Mouse (Mus musculus): ENCODE data around the gene Hacd1. TPM values are rescaled to one million over a fixed set of nuclear protein-coding genes. Genes with fewer than 3 reads are reported as not detected.
"Not testable (repeated sequence)": the region's sequence is repeated elsewhere in the genome, so short reads cannot be mapped to it uniquely, and the experiment has no call there.

The Hacd1 gene
- polyA plus RNA-seq (2015; fragmentation: Nextera tagmentation; extraction: Ambion mirVana), result 83.3 and 85.7 TPM in 2 replicates

DNA sequence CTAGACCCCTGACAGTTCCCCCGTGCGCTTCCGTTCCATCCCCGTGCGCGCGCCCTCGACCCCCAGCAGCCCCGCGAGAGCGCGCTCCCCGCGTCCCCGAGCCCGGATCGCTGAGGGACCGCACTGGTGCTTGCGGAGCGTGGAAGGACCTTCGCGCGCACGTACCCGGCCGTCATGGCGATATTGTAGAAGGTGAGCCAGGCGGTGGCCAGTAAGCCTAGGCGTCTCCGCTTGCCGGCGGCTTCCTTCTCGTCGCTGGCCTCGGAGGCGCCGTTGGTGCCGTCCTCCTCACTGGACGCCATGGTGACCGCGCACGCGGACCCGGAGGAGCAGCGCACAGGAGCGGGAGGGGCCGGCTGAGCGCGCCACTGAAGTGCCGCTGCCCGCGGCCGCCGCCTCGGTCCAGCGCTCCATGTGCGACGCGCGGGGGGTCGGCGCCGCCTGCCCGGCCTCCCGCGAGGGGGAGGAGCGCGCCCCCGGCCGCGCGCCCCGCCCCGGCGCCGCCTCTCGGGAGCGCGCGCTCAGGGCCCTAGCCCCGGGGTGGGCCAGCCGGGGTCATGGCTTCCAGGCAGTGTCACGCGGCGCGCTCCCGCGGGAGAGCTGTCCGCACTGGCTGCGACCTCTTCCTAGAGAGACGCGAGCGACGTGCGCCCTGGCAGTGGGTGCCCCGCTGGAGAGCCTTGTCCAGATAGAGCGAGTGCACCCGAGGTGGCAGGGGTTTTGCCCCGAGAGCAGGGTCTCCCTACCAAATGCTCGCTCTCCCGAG lies at the start of gene Hacd1:
Gene Hacd1 (minus strand): TSS at position 570 of the 766 bp plus-strand sequence.
- WGBS, result 1% methylated on average over 87 of the region's 101 CpGs
- Histone ChIP-seq H3K27me3 (replicated peaks; ENCODE audit: control insufficient read depth, insufficient read depth, low read length) (no peaks in the 10 kb centered on the region), H3K9me3 (ENCODE audit: control insufficient read depth) (no peaks in the 10 kb centered on the region), H3K9ac (ENCODE audit: low read depth, low read length) (peak within 1 kb of the TSS; percentile 79), H3K4me1 (replicated peaks; ENCODE audit: control insufficient read depth, insufficient read depth, low read length) (no peaks in the 10 kb centered on the region), H3K4me2 (replicated peaks; ENCODE audit: low read depth) (peak within 1 kb of the TSS; percentile 89), H3K4me3 (ENCODE audit: low read depth, low read length) (peak within 1 kb of the TSS; percentile 96), H3K36me3 (ENCODE audit: control insufficient read depth, insufficient read depth) (no peaks in the 10 kb centered on the region), H3K27ac (ENCODE audit: low read depth, low read length) (peak within 1 kb of the TSS; percentile 66)
- no peak for TF ChIP-seq CTCF (IDR thresholded peaks at IDR 0.05; ENCODE audit: low read depth)
- ATAC-seq, result peak; percentile 75

DNA sequence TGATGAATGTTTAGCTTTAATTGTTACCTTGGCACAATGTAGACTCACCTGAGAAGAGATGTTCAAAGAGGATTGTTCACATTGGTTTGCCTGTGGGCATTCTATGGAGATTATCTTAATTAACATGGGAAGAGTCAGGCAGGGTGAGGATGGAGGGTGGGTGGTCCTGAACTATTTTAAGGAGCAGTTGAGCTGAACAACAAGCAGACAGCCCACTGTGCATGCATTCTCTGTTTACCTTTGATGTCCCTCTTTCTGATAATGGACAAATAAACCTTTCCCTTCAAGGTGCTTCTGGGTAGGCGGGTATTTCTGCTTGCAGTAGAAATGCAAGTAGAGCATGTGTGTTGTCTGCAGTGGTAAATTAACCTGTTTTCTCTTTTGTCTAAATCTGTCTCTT lies 48.0 kb upstream of the Hacd1 start:
- Histone ChIP-seq H3K36me3 (ENCODE audit: control insufficient read depth, insufficient read depth) (0 out of 2 replicates have a peak, but pooled peaks cover 6% of the 10 kb centered on the region), H3K4me2 (replicated peaks; ENCODE audit: low read depth) (no peak overlapping the region), H3K4me1 (replicated peaks; ENCODE audit: control insufficient read depth, insufficient read depth, low read length) (no peaks in the 10 kb centered on the region), H3K4me3 (ENCODE audit: low read depth, low read length) (no peak overlapping the region), H3K27me3 (replicated peaks; ENCODE audit: control insufficient read depth, insufficient read depth, low read length) (no peaks in the 10 kb centered on the region), H3K9ac (ENCODE audit: low read depth, low read length) (no peak overlapping the region), H3K27ac (ENCODE audit: low read depth, low read length) (no peak overlapping the region), H3K9me3 (ENCODE audit: control insufficient read depth) (no peaks in the 10 kb centered on the region)
- WGBS, result 100% methylated on average over 1 of the region's 1 CpGs
- no peak for ATAC-seq
- TF ChIP-seq CTCF (IDR thresholded peaks at IDR 0.05; ENCODE audit: low read depth), result no peak

DNA sequence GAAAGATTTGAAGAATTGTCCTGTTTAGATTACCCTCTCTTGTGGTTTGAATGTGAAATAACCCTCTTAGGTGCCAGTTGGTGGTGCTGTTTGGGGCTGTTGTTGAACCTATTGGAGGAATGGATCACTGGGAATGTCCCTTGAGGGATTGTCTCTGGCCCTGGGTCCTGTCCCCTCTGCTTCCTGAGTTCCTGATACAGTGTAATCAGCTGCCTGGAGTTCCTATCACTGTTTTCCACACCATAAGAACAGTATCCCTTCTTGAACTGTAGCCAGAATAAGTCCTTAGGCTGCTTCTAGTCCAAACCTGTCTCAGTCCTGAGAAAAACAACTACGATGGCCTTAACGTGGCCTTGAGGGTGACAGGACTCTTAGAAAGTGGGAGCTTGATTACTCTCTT lies 46.7 kb upstream of the Hacd1 start:
- Histone ChIP-seq H3K4me2 (replicated peaks; ENCODE audit: low read depth) (no peak overlapping the region), H3K4me1 (replicated peaks; ENCODE audit: control insufficient read depth, insufficient read depth, low read length) (no peaks in the 10 kb centered on the region), H3K27me3 (replicated peaks; ENCODE audit: control insufficient read depth, insufficient read depth, low read length) (no peaks in the 10 kb centered on the region), H3K27ac (ENCODE audit: low read depth, low read length) (no peak overlapping the region), H3K4me3 (ENCODE audit: low read depth, low read length) (no peak overlapping the region), H3K9me3 (ENCODE audit: control insufficient read depth) (no peaks in the 10 kb centered on the region), H3K36me3 (ENCODE audit: control insufficient read depth, insufficient read depth) (0 out of 2 replicates have a peak, but pooled peaks cover 6% of the 10 kb centered on the region), H3K9ac (ENCODE audit: low read depth, low read length) (no peak overlapping the region)
- TF ChIP-seq CTCF (IDR thresholded peaks at IDR 0.05; ENCODE audit: low read depth), result no peak
- ATAC-seq, result no peak
- WGBS, result 84% methylated on average over 2 of the region's 2 CpGs

DNA sequence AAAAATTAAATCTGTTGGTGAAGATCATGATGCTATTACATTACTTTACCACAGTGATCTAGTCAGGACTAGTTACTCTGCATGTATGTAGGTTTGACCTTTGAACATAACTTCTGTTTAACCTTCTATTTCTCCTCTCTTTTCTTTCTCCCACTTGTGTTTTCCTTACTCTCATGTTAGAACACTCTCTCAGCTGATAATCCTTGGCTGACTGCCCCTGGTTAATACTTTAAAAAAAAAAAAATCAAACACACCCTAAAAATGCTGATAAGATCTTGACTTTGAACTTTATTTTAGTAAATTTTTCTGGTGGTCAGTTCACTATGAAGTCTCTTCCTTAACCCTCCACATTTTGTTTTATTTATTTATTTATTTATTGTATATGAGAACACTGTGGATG lies 44.6 kb upstream of the Hacd1 start:
- Histone ChIP-seq H3K9me3 (ENCODE audit: control insufficient read depth) (no peaks in the 10 kb centered on the region), H3K9ac (ENCODE audit: low read depth, low read length) (no peak overlapping the region), H3K27ac (ENCODE audit: low read depth, low read length) (no peak overlapping the region), H3K4me2 (replicated peaks; ENCODE audit: low read depth) (no peak overlapping the region), H3K4me3 (ENCODE audit: low read depth, low read length) (no peak overlapping the region), H3K36me3 (ENCODE audit: control insufficient read depth, insufficient read depth) (0 out of 2 replicates have a peak, but pooled peaks cover 6% of the 10 kb centered on the region), H3K4me1 (replicated peaks; ENCODE audit: control insufficient read depth, insufficient read depth, low read length) (no peaks in the 10 kb centered on the region), H3K27me3 (replicated peaks; ENCODE audit: control insufficient read depth, insufficient read depth, low read length) (no peaks in the 10 kb centered on the region)
- no peak for TF ChIP-seq CTCF (IDR thresholded peaks at IDR 0.05; ENCODE audit: low read depth)
- ATAC-seq, result no peak

DNA sequence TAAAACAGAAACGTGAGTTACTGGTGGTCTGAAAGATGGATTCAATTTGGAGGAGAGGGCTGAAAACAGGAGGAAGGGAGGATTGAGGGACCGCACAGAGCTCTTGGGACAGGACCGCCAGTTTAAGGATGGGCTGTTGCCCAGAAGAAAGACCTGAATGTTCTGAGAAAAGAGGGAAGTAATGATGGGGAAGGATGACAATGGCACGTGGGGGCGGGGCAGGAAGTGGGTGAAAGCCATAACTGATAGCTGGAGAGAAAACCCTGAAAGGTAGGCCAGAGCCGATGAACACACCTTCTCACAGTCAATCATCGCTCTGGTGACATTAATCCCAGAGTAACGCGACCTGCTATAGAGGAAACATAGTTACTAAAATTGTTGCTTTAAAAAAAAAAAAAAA lies 22.6 kb upstream of the Hacd1 start:
- not testable (repeated sequence) for H3K27me3 ChIP-seq (replicated peaks; ENCODE audit: control insufficient read depth, insufficient read depth, low read length); H3K27ac ChIP-seq (ENCODE audit: low read depth, low read length); H3K4me1 ChIP-seq (replicated peaks; ENCODE audit: control insufficient read depth, insufficient read depth, low read length); H3K36me3 ChIP-seq (ENCODE audit: control insufficient read depth, insufficient read depth); H3K9ac ChIP-seq (ENCODE audit: low read depth, low read length); ATAC-seq; H3K9me3 ChIP-seq (ENCODE audit: control insufficient read depth); H3K4me3 ChIP-seq (ENCODE audit: low read depth, low read length); H3K4me2 ChIP-seq (replicated peaks; ENCODE audit: low read depth)
- WGBS, result 88% methylated on average over 8 of the region's 9 CpGs

- Histone ChIP-seq H3K4me2 (replicated peaks; ENCODE audit: low read depth) (peak overlapping the region; percentile 82), H3K27me3 (replicated peaks; ENCODE audit: control insufficient read depth, insufficient read depth, low read length) (no peaks in the 10 kb centered on the region), H3K4me1 (replicated peaks; ENCODE audit: control insufficient read depth, insufficient read depth, low read length) (no peaks in the 10 kb centered on the region), H3K4me3 (ENCODE audit: low read depth, low read length) (peak overlapping the region; percentile 92), H3K27ac (ENCODE audit: low read depth, low read length) (peak overlapping the region; percentile 97), H3K9me3 (ENCODE audit: control insufficient read depth) (no peaks in the 10 kb centered on the region), H3K36me3 (ENCODE audit: control insufficient read depth, insufficient read depth) (no peaks in the 10 kb centered on the region), H3K9ac (ENCODE audit: low read depth, low read length) (peak overlapping the region; percentile 91)
- no peak; the same call in 1 of the 2 replicates for TF ChIP-seq CTCF (IDR thresholded peaks at IDR 0.05; ENCODE audit: low read depth)
- ATAC-seq, result no peak
- under 1% methylated on average over 38 of the region's 38 CpGs for WGBS
Measured at GRCm38 (mm10) chr2:14074221-14074901, 18.4 kb upstream of the Hacd1 start.

Data from intestine, postnatal 0 days (tissue).